Mouse (Mus musculus): ENCODE results near the gene Thumpd1.

Gene Thumpd1

DNA sequence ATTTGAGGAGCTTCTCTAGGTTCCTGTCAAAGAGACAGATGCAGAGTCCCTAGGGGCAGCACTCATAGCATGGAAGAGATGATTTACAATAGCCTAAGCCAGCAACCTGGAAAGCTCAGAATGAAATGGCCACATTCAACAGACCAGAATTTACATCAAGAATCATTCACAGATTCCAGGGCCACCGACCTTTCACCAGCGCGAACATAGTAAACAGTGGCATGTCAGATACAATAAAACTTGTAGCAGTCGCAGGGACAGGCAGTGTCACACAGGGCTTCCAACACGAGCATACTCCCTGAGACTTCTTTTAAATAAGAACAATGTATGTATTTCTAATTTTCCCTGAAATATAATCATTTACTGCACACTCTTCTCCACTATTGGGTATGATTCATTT, 50.2 kb downstream of the Thumpd1 start:
- no peak for DNase-seq

- no peak for DNase-seq
Measured at GRCm38 (mm10) chr7:119667893-119668292, 52.7 kb downstream of the Thumpd1 start.

Measured in lung, postnatal 4 days (tissue).